Mouse (Mus musculus): Measurements from ENCODE around the gene Nup93. TPM values are rescaled to one million over a fixed set of nuclear protein-coding genes. Genes with fewer than 3 reads are reported as not detected.
A peak's percentile ranks its signal among the peaks of the same experiment; 100 is the strongest.

Nup93 gene
- total and polyA plus RNA-seq, 3 experiments, result 46.0 to 99.6 (median 88.3) TPM

- in situ Hi-C loops (cut with MboI; ENCODE audit: low pct_ligation_motif_present, low pct_unique_long_range_greater_than_20kb, low sequenced_read_pairs) (loop anchor here (5.0 to 25.0 kb wide), 2 partner anchors 87 to 502 kb away; no protein-coding TSS in a partner anchor), dilution Hi-C loops (cut with MboI; ENCODE audit: extremely low pct_ligation_motif_present, extremely low pct_unique_long_range_greater_than_20kb, low sequenced_read_pairs) (no loop called here)
- no peak for TF ChIP-seq MAFK (IDR thresholded peaks at IDR 0.05; ENCODE audit: insufficient replicate concordance, low read length)
- no peak for TF ChIP-seq ETS1 (conservative IDR thresholded peaks at IDR 0.05; ENCODE audit: low read depth, low read length)
- no peak for TF ChIP-seq IRF4 (IDR thresholded peaks at IDR 0.05; ENCODE audit: low read depth, low read length)
- no peak for TF ChIP-seq POLR2AphosphoS2 (IDR thresholded peaks at IDR 0.05; ENCODE audit: low read depth, low read length)
- no peak for DNase-seq (ENCODE audit: extremely low read depth)
- Histone ChIP-seq H3K79me2 (replicated peaks; ENCODE audit: control insufficient read depth, extremely low read depth, insufficient read depth, poor library complexity, severe bottlenecking) (no peaks in the 10 kb centered on the region), H3K4me2 (ENCODE audit: insufficient read depth, low read depth, poor library complexity, severe bottlenecking) (no peak overlapping the region), H3K36me3 (replicated peaks in 1 of 2; ENCODE audit: control insufficient read depth in 1 of 2, insufficient read depth in 1 of 2, low read length in 1 of 2) (no peaks in the 10 kb centered on the region), H3K9ac (ENCODE audit: insufficient read depth, low read depth) (no peak overlapping the region), H3K27me3 (replicated peaks) (peaks cover 40% of the 10 kb centered on the region), H3K4me3 (replicated peaks in 1 of 3; ENCODE audit: low read depth in 2 of 3, low read length in 2 of 3, poor library complexity in 1 of 3) (no peak overlapping the region), H3K9me3 (replicated peaks; ENCODE audit: low read length) (no peaks in the 10 kb centered on the region), H3K27ac (ENCODE audit: insufficient read depth, low read depth) (peak overlapping the region; percentile 37), H3K4me1 (ENCODE audit: control insufficient read depth in 1 of 2, insufficient read depth in 2 of 2) (peaks cover 42 to 45% of the 10 kb centered on the region in 2 experiments)
These were observed 24.9 kb upstream of the Nup93 start for GRCm38 (mm10) chr8:94189275-94190031.

GRCm38 (mm10) chr8:94191101-94191691 is 23.2 kb upstream of the Nup93 start:
- peak overlapping the region; percentile 86 for H3K9ac ChIP-seq (ENCODE audit: insufficient read depth, low read depth)
- H3K4me2 ChIP-seq (ENCODE audit: insufficient read depth, low read depth, poor library complexity, severe bottlenecking), result peak overlapping the region; percentile 93
- H3K27me3 ChIP-seq (replicated peaks), result peaks cover 35% of the 10 kb centered on the region
- no peaks in the 10 kb centered on the region for H3K79me2 ChIP-seq (replicated peaks; ENCODE audit: control insufficient read depth, extremely low read depth, insufficient read depth, poor library complexity, severe bottlenecking)
- H3K9me3 ChIP-seq (replicated peaks; ENCODE audit: low read length), result no peaks in the 10 kb centered on the region
- peak overlapping the region in 1 of 3 experiments; percentile 43 for H3K4me3 ChIP-seq (replicated peaks in 1 of 3; ENCODE audit: low read depth in 2 of 3, low read length in 2 of 3, poor library complexity in 1 of 3)
- peak; percentile 63 for DNase-seq (ENCODE audit: extremely low read depth)
- peaks cover 31 to 32% of the 10 kb centered on the region in 2 experiments for H3K4me1 ChIP-seq (ENCODE audit: control insufficient read depth in 1 of 2, insufficient read depth in 2 of 2)
- dilution Hi-C loops (cut with MboI; ENCODE audit: extremely low pct_ligation_motif_present, extremely low pct_unique_long_range_greater_than_20kb, low sequenced_read_pairs), result no loop called here
- in situ Hi-C loops (cut with MboI; ENCODE audit: low pct_ligation_motif_present, low pct_unique_long_range_greater_than_20kb, low sequenced_read_pairs), result loop anchor here (5.0 to 25.0 kb wide), 2 partner anchors 89 to 504 kb away; no protein-coding TSS in a partner anchor
- peak overlapping the region; percentile 84 for H3K27ac ChIP-seq (ENCODE audit: insufficient read depth, low read depth)
- no peaks in the 10 kb centered on the region for H3K36me3 ChIP-seq (replicated peaks in 1 of 2; ENCODE audit: control insufficient read depth in 1 of 2, insufficient read depth in 1 of 2, low read length in 1 of 2)
- TF ChIP-seq UBTF (IDR thresholded peaks at IDR 0.05; ENCODE audit: low read depth, low read length) (no peak), USF2 (conservative IDR thresholded peaks at IDR 0.05; ENCODE audit: low read depth, low read length) (peak; percentile 60; the same call in 1 of the 2 replicates), POLR2AphosphoS2 (IDR thresholded peaks at IDR 0.05; ENCODE audit: low read depth, low read length) (no peak), CHD2 (IDR thresholded peaks at IDR 0.05; ENCODE audit: low read length) (peak; percentile 44), ZMIZ1 (IDR thresholded peaks at IDR 0.05; ENCODE audit: low read depth, low read length) (0 out of 2 replicates have a peak, but pooled peaks have one; percentile 28), SIN3A (IDR thresholded peaks at IDR 0.05; ENCODE audit: low read length) (peak; percentile 85), KAT2A (IDR thresholded peaks at IDR 0.05; ENCODE audit: insufficient replicate concordance, low read length) (0 out of 2 replicates have a peak, but pooled peaks have one; percentile 50), NRF1 (IDR thresholded peaks at IDR 0.05; ENCODE audit: low read depth, low read length) (peak; percentile 32), BHLHE40 (IDR thresholded peaks at IDR 0.05; ENCODE audit: low read depth, low read length) (peak; percentile 90), MAZ (IDR thresholded peaks at IDR 0.05; ENCODE audit: low read depth, low read length) (peak; percentile 75), MXI1 (IDR thresholded peaks at IDR 0.05; ENCODE audit: low read depth, low read length) (peak; percentile 73), TBP (conservative IDR thresholded peaks at IDR 0.05; ENCODE audit: low read depth, low read length) (peak; percentile 58; the same call in 1 of the 2 replicates), CHD1 (IDR thresholded peaks at IDR 0.05; ENCODE audit: low read depth, low read length) (no peak), ETS1 (conservative IDR thresholded peaks at IDR 0.05; ENCODE audit: low read depth, low read length) (peak; percentile 94), SMC3 (IDR thresholded peaks at IDR 0.05; ENCODE audit: low read depth, low read length) (no peak), RCOR1 (conservative IDR thresholded peaks at IDR 0.05; ENCODE audit: low read depth, low read length) (no peak; the same call in 1 of the 2 replicates), NELFE (IDR thresholded peaks at IDR 0.05; ENCODE audit: low read depth, low read length) (no peak), ELF1 (IDR thresholded peaks at IDR 0.05; ENCODE audit: low read depth, low read length) (peak; percentile 95), RAD21 (IDR thresholded peaks at IDR 0.05; ENCODE audit: low read depth, low read length) (no peak), MAFK (IDR thresholded peaks at IDR 0.05; ENCODE audit: insufficient replicate concordance, low read length) (peak; percentile 92), CTCF (conservative IDR thresholded peaks at IDR 0.05 in 1 of 2, IDR thresholded peaks at IDR 0.05 in 1 of 2; ENCODE audit: low read depth in 2 of 2, low read length in 2 of 2) (no peak), JUND (conservative IDR thresholded peaks at IDR 0.05; ENCODE audit: low read depth, low read length) (0 out of 2 replicates have a peak, but pooled peaks have one; percentile 42), ZKSCAN1 (IDR thresholded peaks at IDR 0.05; ENCODE audit: borderline replicate concordance, low read depth, low read length) (no peak), HCFC1 (IDR thresholded peaks at IDR 0.05; ENCODE audit: low read depth, low read length) (peak; percentile 70), ZNF384 (IDR thresholded peaks at IDR 0.05; ENCODE audit: low read depth, low read length) (no peak), MYC (IDR thresholded peaks at IDR 0.05; ENCODE audit: low read depth, low read length) (peak; percentile 81; the same call in 1 of the 2 replicates), IRF4 (IDR thresholded peaks at IDR 0.05; ENCODE audit: low read depth, low read length) (no peak), GABPA (IDR thresholded peaks at IDR 0.05; ENCODE audit: insufficient replicate concordance, low read depth, low read length) (no peak)
